Mouse (Mus musculus) CD4-positive, CD25-positive, alpha-beta regulatory T cell, adult 2 months (primary cell): ENCODE measurements around the gene Megf8.

Experiments used
- DNase-seq: peaks from one replicate; pipeline ENCODE4 v3.0.0-alpha.2; 2012; ENCODE audit warnings: low read depth, low spot score

The Megf8 gene

GRCm38 (mm10) chr7:25381284-25381680 is 64.3 kb downstream of the Megf8 start:
- DNase-seq: no peak

GRCm38 (mm10) chr7:25382541-25382940 is 65.6 kb downstream of the Megf8 start:
- DNase-seq: no peak

- DNase-seq: no peak
Observed at GRCm38 (mm10) chr7:25383385-25383784, 66.4 kb downstream of the Megf8 start.

GRCm38 (mm10) chr7:25383891-25384290 is 66.9 kb downstream of the Megf8 start:
- no peak for DNase-seq

- DNase-seq: no peak
Observed at GRCm38 (mm10) chr7:25384318-25384717, 67.4 kb downstream of the Megf8 start.

- DNase-seq: no peak
Observed at GRCm38 (mm10) chr7:25384818-25385217, 67.9 kb downstream of the Megf8 start.

GRCm38 (mm10) chr7:25385259-25385658 is 68.3 kb downstream of the Megf8 start:
- no peak for DNase-seq

- peak; percentile 79 for DNase-seq
Observed at GRCm38 (mm10) chr7:25385850-25386555, 69.0 kb downstream of the Megf8 start.

GRCm38 (mm10) chr7:25387811-25388440 is 71.0 kb downstream of the Megf8 start:
- no peak for DNase-seq

- DNase-seq: no peak
Observed at GRCm38 (mm10) chr7:25388916-25389315, 72.0 kb downstream of the Megf8 start.

- DNase-seq: no peak
Observed at GRCm38 (mm10) chr7:25390054-25390770, 73.2 kb downstream of the Megf8 start.

- DNase-seq: no peak
Observed at GRCm38 (mm10) chr7:25390986-25391385, 74.0 kb downstream of the Megf8 start.

GRCm38 (mm10) chr7:25391856-25392453 is 75.0 kb downstream of the Megf8 start:
- DNase-seq: no peak

GRCm38 (mm10) chr7:25392851-25393250 is 75.9 kb downstream of the Megf8 start:
- no peak for DNase-seq

GRCm38 (mm10) chr7:25393451-25394210 is 76.7 kb downstream of the Megf8 start:
- no peak for DNase-seq

- DNase-seq: no peak
Observed at GRCm38 (mm10) chr7:25394754-25395153, 77.8 kb downstream of the Megf8 start.

- no peak for DNase-seq
Observed at GRCm38 (mm10) chr7:25395186-25395557, 78.2 kb downstream of the Megf8 start.

GRCm38 (mm10) chr7:25395558-25396521 is 78.9 kb downstream of the Megf8 start:
- DNase-seq: peak; percentile 95

- no peak for DNase-seq
Observed at GRCm38 (mm10) chr7:25396621-25397020, 79.7 kb downstream of the Megf8 start.

GRCm38 (mm10) chr7:25398610-25399009 is 81.6 kb downstream of the Megf8 start, which contains the start of gene Lipe:
Gene Lipe, minus strand, starts transcription at chr7:25398710.
- DNase-seq: no peak
